Mouse (Mus musculus): ENCODE results near the gene Babam1. TPM values are rescaled to one million over a fixed set of nuclear protein-coding genes. Genes with fewer than 3 reads are reported as not detected.
"Not testable (repeated sequence)": the region's sequence is repeated elsewhere in the genome, so short reads cannot be mapped to it uniquely, and the experiment has no call there.

The Babam1 gene
- polyA plus RNA-seq, 1 experiment, result 89.1 TPM

DNA sequence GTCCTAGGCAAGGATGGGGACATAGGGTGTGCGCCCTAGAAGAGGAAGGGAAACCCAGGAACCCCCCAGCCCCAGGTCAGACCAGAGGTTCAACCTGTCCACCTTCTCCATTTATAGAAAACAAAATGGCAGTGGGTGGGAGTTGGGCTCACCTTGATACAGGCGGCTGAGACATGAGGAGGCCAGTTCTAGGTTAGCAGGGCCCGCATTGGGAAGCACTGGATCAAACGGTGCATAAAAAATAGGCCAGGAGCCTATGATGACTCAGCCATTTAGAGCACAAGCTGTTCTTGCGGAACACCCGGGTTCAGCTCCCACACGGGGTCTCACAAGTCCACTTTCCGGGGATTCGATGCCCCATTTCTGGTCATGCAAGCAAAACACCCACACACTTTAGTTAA, 8.3 kb downstream of the Babam1 start:
- H3K27ac ChIP-seq (ENCODE audit: insufficient read depth, low read depth, low read length), result peak overlapping the region; percentile 64
- peaks cover 20% of the 10 kb centered on the region for H3K4me1 ChIP-seq (ENCODE audit: control insufficient read depth, insufficient read depth, low read length)
- H3K4me3 ChIP-seq (ENCODE audit: insufficient read depth, low read length), result peak overlapping the region; percentile 79
- TF ChIP-seq POLR2A (IDR thresholded peaks at IDR 0.05; ENCODE audit: borderline replicate concordance, low read depth, low read length) (no peak), CTCF (IDR thresholded peaks at IDR 0.05; ENCODE audit: low read depth, low read length) (no peak)

DNA sequence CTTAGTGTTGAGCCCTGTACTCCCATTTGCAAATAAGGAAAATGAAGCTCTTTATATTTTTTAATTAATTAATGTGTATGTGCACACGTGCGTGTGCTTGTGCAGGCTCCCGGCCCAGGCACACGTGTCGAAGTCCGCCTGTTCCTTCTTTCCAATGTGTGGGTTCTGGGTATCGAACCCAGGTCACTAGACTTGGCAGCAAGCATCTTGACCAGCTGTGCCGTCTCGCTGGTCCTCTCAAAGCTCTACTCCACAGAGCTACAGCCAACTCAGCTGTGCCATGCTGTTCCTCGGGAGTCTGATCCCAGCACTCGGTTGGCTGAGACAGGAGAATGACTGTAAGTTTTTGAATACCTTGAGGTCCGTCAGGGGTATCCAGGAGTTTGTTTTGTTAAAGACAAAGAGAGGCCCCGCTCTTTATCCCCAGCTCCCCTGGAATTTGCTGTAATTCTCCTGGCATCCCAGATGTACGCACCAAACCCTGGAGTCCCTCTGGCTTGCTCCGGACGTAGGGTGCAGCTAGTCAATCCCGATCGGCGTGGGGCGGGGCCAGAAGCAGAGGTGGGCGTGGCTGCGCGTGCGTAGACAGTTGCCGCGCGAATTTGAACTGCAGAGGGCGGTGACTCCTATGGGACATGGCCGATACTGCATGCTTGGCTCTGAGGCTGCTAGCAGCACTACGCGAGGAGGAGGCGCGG, 8.9 kb downstream of the Babam1 start, which contains the start of gene Ankle1:
Ankle1 (plus strand) TSS at position 610 of the 698 bp plus-strand sequence.
- peaks cover 20% of the 10 kb centered on the region for H3K4me1 ChIP-seq (ENCODE audit: control insufficient read depth, insufficient read depth, low read length)
- H3K27ac ChIP-seq (ENCODE audit: insufficient read depth, low read depth, low read length), result peak within 1 kb of the TSS; percentile 64
- no peak for TF ChIP-seq CTCF (IDR thresholded peaks at IDR 0.05; ENCODE audit: low read depth, low read length)
- TF ChIP-seq POLR2A (IDR thresholded peaks at IDR 0.05; ENCODE audit: borderline replicate concordance, low read depth, low read length), result peak; percentile 78; the same call in 1 of the 2 replicates
- peak within 1 kb of the TSS; percentile 79 for H3K4me3 ChIP-seq (ENCODE audit: insufficient read depth, low read length)

DNA sequence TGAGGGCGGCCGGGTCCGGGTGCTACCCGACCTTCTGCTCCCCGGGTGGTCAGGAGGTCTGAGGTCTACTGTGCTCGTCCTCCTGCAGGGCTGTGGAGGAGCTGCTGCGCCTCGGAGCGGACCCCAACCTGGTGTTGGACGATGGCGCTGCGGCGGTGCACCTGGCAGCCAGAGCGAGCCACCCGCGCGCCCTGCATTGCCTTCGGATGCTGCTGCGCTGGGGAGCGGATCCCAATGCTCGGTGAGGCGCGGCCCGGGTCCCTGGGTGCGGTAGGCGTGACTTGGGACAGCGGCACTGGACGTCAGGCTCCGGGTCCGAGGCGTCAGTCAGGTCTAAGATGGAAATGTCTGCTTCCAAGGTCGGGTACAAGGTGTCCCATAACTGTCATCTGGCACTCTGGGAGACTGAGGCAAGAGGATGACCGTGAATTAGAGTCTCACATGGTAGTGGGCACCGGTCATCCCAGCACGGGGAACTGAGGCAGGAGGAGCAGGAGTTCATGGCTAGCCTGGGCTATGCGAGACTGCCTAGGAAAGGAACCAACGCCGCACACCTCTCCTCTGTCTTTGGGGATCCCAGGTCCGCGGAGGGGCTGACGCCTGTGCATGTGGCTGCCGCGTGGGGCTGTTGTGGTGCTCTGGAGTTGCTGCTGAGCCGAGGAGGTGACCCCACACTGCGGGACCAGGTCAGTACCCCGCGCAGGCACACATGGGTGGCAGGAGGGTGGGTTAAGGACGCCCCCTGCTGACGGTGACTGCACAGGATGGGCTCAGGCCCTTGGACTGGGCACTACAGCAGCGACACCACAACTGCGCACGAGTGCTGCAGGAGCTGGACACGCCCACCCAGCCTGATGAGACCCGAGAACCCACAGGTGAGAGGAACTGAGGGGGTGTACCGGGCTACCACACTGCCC, 9.7 kb downstream of the Babam1 start:
- H3K27ac ChIP-seq (ENCODE audit: insufficient read depth, low read depth, low read length), result peak overlapping the region; percentile 27; the same call in 1 of the 2 replicates
- peaks cover 22% of the 10 kb centered on the region for H3K4me1 ChIP-seq (ENCODE audit: control insufficient read depth, insufficient read depth, low read length)
- H3K4me3 ChIP-seq (ENCODE audit: insufficient read depth, low read length), result peak overlapping the region; percentile 79
- TF ChIP-seq CTCF (IDR thresholded peaks at IDR 0.05; ENCODE audit: low read depth, low read length) (peak; percentile 48), POLR2A (IDR thresholded peaks at IDR 0.05; ENCODE audit: borderline replicate concordance, low read depth, low read length) (no peak)

DNA sequence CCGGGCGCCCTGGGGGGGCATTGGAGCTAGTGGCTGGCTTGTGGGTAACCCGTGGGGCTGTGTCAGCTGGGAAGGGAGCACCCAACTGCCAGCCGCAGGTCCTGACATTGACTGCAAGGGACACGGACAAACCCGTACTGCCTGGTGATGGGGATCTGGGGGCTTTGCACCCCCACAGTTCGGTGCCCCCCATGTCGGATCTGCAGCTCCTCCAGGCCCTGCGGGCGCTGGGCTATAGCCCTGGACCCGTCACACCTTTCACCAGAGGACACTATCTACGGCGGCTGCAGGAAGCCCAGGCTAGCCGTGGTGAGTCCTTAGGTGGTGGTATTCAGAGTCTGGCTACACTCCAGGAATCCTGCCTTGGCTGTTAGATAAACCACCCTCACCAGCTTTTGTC, 10.8 kb downstream of the Babam1 start:
- H3K4me3 ChIP-seq (ENCODE audit: insufficient read depth, low read length), result no peak overlapping the region
- H3K4me1 ChIP-seq (ENCODE audit: control insufficient read depth, insufficient read depth, low read length), result peaks cover 28% of the 10 kb centered on the region
- H3K27ac ChIP-seq (ENCODE audit: insufficient read depth, low read depth, low read length), result no peak overlapping the region
- TF ChIP-seq POLR2A (IDR thresholded peaks at IDR 0.05; ENCODE audit: borderline replicate concordance, low read depth, low read length) (no peak), CTCF (IDR thresholded peaks at IDR 0.05; ENCODE audit: low read depth, low read length) (no peak)

DNA sequence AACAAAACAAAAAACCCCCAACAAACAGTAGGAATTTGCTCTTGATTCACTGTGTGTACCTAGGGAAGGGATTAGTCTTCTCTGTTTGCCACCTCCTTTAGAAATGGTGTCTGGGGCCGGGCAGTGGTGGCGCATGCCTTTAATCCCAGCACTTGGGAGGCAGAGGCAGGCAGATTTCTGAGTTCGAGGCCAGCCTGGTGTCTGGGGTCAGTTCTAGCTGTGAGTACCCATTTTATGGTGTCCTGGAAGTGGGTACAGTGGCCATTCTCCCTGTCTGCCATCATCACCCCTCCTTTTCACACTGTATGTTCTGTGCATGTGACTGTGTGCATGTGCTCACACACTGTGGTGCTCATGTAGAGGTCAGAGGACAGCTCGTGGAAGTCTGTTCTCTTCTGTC, 11.6 kb downstream of the Babam1 start:
- Histone ChIP-seq H3K4me3 (ENCODE audit: insufficient read depth, low read length) (no peak overlapping the region), H3K27ac (ENCODE audit: insufficient read depth, low read depth, low read length) (no peak overlapping the region), H3K4me1 (ENCODE audit: control insufficient read depth, insufficient read depth, low read length) (peaks cover 28% of the 10 kb centered on the region)
- TF ChIP-seq CTCF (IDR thresholded peaks at IDR 0.05; ENCODE audit: low read depth, low read length) (no peak), POLR2A (IDR thresholded peaks at IDR 0.05; ENCODE audit: borderline replicate concordance, low read depth, low read length) (no peak)

DNA sequence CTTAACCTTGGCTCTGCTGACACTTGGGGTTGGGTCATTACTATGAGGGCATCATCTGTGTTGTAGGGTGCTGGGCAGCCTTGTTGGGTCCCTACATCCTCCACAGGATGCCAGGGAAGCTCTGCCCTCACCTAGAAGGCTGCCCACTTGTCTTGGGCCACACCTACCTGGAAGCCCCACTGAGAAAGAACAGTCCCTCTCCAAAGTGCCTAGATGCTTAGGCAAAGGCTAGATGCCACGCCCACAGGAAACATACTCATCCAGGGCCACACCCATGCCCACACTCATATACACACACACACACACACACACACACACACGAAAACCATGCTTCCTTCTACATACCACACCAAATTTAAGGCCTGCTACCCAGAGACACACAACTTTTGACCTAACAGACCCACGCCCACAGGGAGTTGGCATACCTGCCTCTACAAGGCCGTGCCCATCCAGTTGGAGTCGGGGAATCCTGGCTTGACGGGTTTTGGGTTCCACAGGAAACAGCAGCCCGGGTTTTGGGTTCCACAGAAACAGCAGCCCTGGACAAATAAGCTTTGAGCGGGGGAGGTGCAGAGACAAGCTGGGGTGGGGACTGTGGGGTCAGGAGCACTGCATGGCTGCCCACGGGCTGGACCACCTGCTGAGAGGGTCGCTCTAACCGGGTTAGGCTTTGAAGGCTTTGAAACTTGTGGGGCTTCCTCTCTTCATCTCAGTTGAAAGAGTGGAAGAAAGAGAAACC, 15.0 kb downstream of the Babam1 start:
- Histone ChIP-seq H3K27ac (ENCODE audit: insufficient read depth, low read depth, low read length) (no peak overlapping the region), H3K4me1 (ENCODE audit: control insufficient read depth, insufficient read depth, low read length) (peaks cover 10% of the 10 kb centered on the region), H3K4me3 (ENCODE audit: insufficient read depth, low read length) (no peak overlapping the region)
- TF ChIP-seq POLR2A (IDR thresholded peaks at IDR 0.05; ENCODE audit: borderline replicate concordance, low read depth, low read length) (no peak), CTCF (IDR thresholded peaks at IDR 0.05; ENCODE audit: low read depth, low read length) (no peak)

DNA sequence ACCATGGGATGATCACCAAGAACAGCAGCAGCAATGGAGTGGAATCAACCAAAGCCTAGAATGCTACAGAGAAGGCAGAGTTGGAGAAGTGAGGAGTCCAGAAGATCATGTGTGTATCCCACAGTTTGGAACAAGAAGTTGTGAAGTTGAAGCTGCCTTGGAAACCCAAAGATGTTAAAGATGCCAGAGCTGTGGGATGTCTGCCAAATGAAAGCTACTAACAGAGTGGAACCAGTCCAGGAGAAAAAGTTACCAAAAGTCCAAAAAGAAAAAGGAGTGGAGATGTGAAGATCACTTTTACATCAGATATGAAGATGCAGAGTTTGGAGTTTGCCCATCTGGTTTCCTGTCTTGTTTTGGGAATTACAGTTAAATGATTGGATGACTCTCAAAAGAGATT, 25.5 kb downstream of the Babam1 start:
- peaks cover 8% of the 10 kb centered on the region for H3K4me1 ChIP-seq (ENCODE audit: control insufficient read depth, insufficient read depth, low read length)
- no peak for TF ChIP-seq POLR2A (IDR thresholded peaks at IDR 0.05; ENCODE audit: borderline replicate concordance, low read depth, low read length)
- TF ChIP-seq CTCF (IDR thresholded peaks at IDR 0.05; ENCODE audit: low read depth, low read length), result no peak
- no peak overlapping the region for H3K27ac ChIP-seq (ENCODE audit: insufficient read depth, low read depth, low read length)

DNA sequence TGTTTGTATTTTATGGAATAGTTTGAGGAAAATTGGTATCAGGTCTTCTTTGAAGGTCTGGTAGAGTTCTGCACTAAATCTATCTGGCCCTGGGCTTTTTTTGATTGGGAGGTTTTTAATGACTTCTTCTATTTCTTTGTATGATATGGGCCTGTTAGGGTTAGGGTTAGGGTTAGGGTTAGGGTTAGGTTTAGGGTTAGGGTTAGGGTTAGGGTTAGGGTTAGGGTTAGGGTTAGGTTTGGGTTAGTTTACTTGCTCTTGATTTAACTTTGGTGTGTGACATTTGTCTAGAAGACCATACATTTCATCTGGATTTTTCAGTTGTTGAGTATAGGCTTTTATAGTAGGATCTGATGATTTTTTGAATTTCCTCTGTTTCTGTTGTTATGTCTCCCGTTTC, 36.3 kb downstream of the Babam1 start:
- H3K4me3 ChIP-seq (ENCODE audit: insufficient read depth, low read length); H3K27ac ChIP-seq (ENCODE audit: insufficient read depth, low read depth, low read length): not testable (repeated sequence)

More for the DNA sequence above, 25.5 kb downstream of the Babam1 start:
- H3K4me3 ChIP-seq (ENCODE audit: insufficient read depth, low read length), result no peak overlapping the region

DNA sequence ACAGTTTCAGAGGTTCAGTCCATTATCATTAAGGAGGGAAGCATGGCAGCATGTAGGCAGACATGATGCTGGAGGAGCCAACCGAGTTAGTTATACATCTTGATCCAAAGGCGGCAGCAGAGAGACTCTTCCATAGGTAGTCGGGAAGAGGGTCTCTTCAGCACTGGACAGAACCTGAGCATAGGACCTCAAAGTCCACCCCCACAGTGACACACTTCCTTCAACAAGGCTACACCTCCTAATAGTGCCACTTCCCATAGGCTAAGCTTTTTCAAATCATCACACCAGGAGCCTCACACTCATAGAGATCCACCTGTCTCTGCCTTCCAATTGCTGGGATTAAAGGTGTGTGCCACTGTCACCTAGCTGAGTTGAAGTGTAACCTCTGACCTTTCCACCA, 40.4 kb downstream of the Babam1 start:
- Histone ChIP-seq H3K4me1 (ENCODE audit: control insufficient read depth, insufficient read depth, low read length) (no peaks in the 10 kb centered on the region), H3K4me3 (ENCODE audit: insufficient read depth, low read length) (no peak overlapping the region), H3K27ac (ENCODE audit: insufficient read depth, low read depth, low read length) (no peak overlapping the region)
- TF ChIP-seq CTCF (IDR thresholded peaks at IDR 0.05; ENCODE audit: low read depth, low read length), result no peak
- no peak for TF ChIP-seq POLR2A (IDR thresholded peaks at IDR 0.05; ENCODE audit: borderline replicate concordance, low read depth, low read length)

More for the DNA sequence above, 36.3 kb downstream of the Babam1 start:
- H3K4me1 ChIP-seq (ENCODE audit: control insufficient read depth, insufficient read depth, low read length), result not testable (repeated sequence)
